Mouse (Mus musculus) CH12.LX (cell line): ENCODE data around the gene Frat1. TPM values are rescaled to one million over a fixed set of nuclear protein-coding genes. Genes with fewer than 3 reads are reported as not detected.

Experiments
- DNase-seq: peaks from one replicate; pipeline ENCODE4 v3.0.0-alpha.2; 2013; ENCODE audit errors: extremely low read depth
- H3K27ac ChIP-seq: 2 replicates; pipeline ENCODE4 v1.5.1; 2012; ENCODE audit warnings: low read depth, mild to moderate bottlenecking, control low read depth, moderate library complexity; ENCODE audit not compliant: insufficient read depth
- H3K27me3 ChIP-seq: replicated peaks from 2 replicates; pipeline ENCODE3; 2012; ENCODE audit warnings: inconsistent platforms
- H3K36me3 ChIP-seq, 2 experiments: replicated peaks in 1 of 2; 2 replicates each; pipeline versions ENCODE3 to v1.6.1; 2012; ENCODE audit warnings: inconsistent platforms in 1 of 2, low read length in 1 of 2, mild to moderate bottlenecking in 1 of 2, mixed read lengths in 1 of 2, moderate library complexity in 1 of 2; ENCODE audit not compliant: control insufficient read depth in 1 of 2, insufficient read depth in 1 of 2
- H3K4me1 ChIP-seq, 2 experiments: 2 replicates each; pipeline ENCODE4 v1.6.1; 2012; ENCODE audit warnings: inconsistent platforms in 1 of 2, moderate library complexity in 1 of 2; ENCODE audit not compliant: insufficient read depth in 2 of 2, control insufficient read depth in 1 of 2
- H3K4me2 ChIP-seq: 2 replicates; pipeline ENCODE4 v1.6.1; 2012; ENCODE audit warnings: low read depth, mild to moderate bottlenecking, control low read depth; ENCODE audit not compliant: poor library complexity, insufficient read depth, severe bottlenecking
- H3K4me3 ChIP-seq, 3 experiments: fragments of 150-350 bp in 1 of 3; sonication (generic) in 1 of 3; replicated peaks in 1 of 3; 2 replicates each; pipeline versions ENCODE3 to v1.5.1; 2011 to 2012; ENCODE audit warnings: low read depth in 2 of 3, low read length in 2 of 3, mild to moderate bottlenecking in 2 of 3, moderate library complexity in 2 of 3, control low read depth in 1 of 3, improper control_type of control experiment in 1 of 3, inconsistent platforms in 1 of 3, mixed read lengths in 1 of 3; ENCODE audit not compliant: poor library complexity in 1 of 3
- H3K79me2 ChIP-seq: replicated peaks from 2 replicates; pipeline ENCODE4 v1.6.1; 2012; ENCODE audit warnings: mild to moderate bottlenecking, moderate library complexity; ENCODE audit not compliant: control insufficient read depth, poor library complexity, insufficient read depth, severe bottlenecking; ENCODE audit errors: extremely low read depth
- H3K9ac ChIP-seq: 2 replicates; pipeline ENCODE4 v1.6.1; 2012; ENCODE audit warnings: low read depth, mild to moderate bottlenecking, control low read depth, moderate library complexity; ENCODE audit not compliant: insufficient read depth
- H3K9me3 ChIP-seq: replicated peaks from 2 replicates; pipeline ENCODE3; 2012; ENCODE audit warnings: low read length, inconsistent platforms, mixed read lengths
- BHLHE40 ChIP-seq: IDR thresholded peaks from 2 replicates; pipeline ENCODE4 v1.6.1; 2011; ENCODE audit warnings: mild to moderate bottlenecking, low read depth, low read length, improper control_type of control experiment
- CHD2 ChIP-seq: IDR thresholded peaks from 2 replicates; pipeline ENCODE4 v1.6.1; 2011; ENCODE audit warnings: low read length, improper control_type of control experiment
- E2F4 ChIP-seq: IDR thresholded peaks from 2 replicates; pipeline ENCODE4 v1.6.1; 2011; ENCODE audit warnings: low read depth, low read length, improper control_type of control experiment; ENCODE audit not compliant: insufficient replicate concordance
- ELF1 ChIP-seq: IDR thresholded peaks from 2 replicates; pipeline ENCODE4 v1.6.1; 2014; ENCODE audit warnings: low read depth, mild to moderate bottlenecking, inconsistent platforms, low read length, improper control_type of control experiment
- GABPA ChIP-seq: IDR thresholded peaks from 2 replicates; pipeline ENCODE4 v1.6.1; 2012; ENCODE audit warnings: low read depth, low read length, improper control_type of control experiment, inconsistent platforms; ENCODE audit not compliant: insufficient replicate concordance
- HCFC1 ChIP-seq: IDR thresholded peaks from 2 replicates; pipeline ENCODE4 v1.6.1; 2012; ENCODE audit warnings: low read depth, mild to moderate bottlenecking, inconsistent platforms, low read length, improper control_type of control experiment
- MAFK ChIP-seq: IDR thresholded peaks from 2 replicates; pipeline ENCODE4 v1.6.1; 2011; ENCODE audit warnings: low read length, improper control_type of control experiment; ENCODE audit not compliant: insufficient replicate concordance
- MAX ChIP-seq: IDR thresholded peaks from 2 replicates; pipeline ENCODE4 v1.6.1; 2011; ENCODE audit warnings: low read length, improper control_type of control experiment
- MAZ ChIP-seq: IDR thresholded peaks from 2 replicates; pipeline ENCODE4 v1.6.1; 2012; ENCODE audit warnings: low read depth, mild to moderate bottlenecking, inconsistent platforms, low read length, improper control_type of control experiment, moderate library complexity
- MEF2A ChIP-seq: IDR thresholded peaks from 2 replicates; pipeline ENCODE4 v1.6.1; 2014; ENCODE audit warnings: low read depth, mild to moderate bottlenecking, inconsistent platforms, low read length, improper control_type of control experiment, borderline replicate concordance
- MXI1 ChIP-seq: IDR thresholded peaks from 2 replicates; pipeline ENCODE4 v1.6.1; 2011; ENCODE audit warnings: mild to moderate bottlenecking, low read depth, low read length, improper control_type of control experiment
- NELFE ChIP-seq: IDR thresholded peaks from 2 replicates; pipeline ENCODE4 v1.6.1; 2011; ENCODE audit warnings: low read depth, low read length, improper control_type of control experiment
- POLR2A ChIP-seq: IDR thresholded peaks from 2 replicates; pipeline ENCODE4 v1.6.1; 2011; ENCODE audit warnings: low read depth, mild to moderate bottlenecking, improper control_type of control experiment, low read length
- POLR2AphosphoS2 ChIP-seq: IDR thresholded peaks from 2 replicates; pipeline ENCODE4 v1.6.1; 2011; ENCODE audit warnings: low read depth, low read length, improper control_type of control experiment
- RCOR1 ChIP-seq: conservative IDR thresholded peaks from 2 replicates; pipeline ENCODE4 v1.6.1; 2012; ENCODE audit warnings: low read depth, mild to moderate bottlenecking, inconsistent platforms, low read length, improper control_type of control experiment
- dilution Hi-C: fragments of 300-500 bp; cut with MboI; formaldehyde crosslinking; loops from 2 replicates; pipeline ENCODE4 v1.14.3; 2020; ENCODE audit warnings: low sequenced_read_pairs; ENCODE audit not compliant: extremely low pct_unique_long_range_greater_than_20kb, extremely low pct_ligation_motif_present
- in situ Hi-C: fragments of 300-500 bp; cut with MboI; formaldehyde crosslinking; loops from 3 replicates; pipeline ENCODE4 v1.14.3; 2019; ENCODE audit warnings: low sequenced_read_pairs, low pct_ligation_motif_present, low pct_unique_long_range_greater_than_20kb, mixed read lengths
- polyA plus RNA-seq: library from polyadenylated mRNA; unstranded; fragments of >175 nt; gene quantifications from 2 replicates; pipeline ENCODE4 v1.2.1, GENCODE M21; 2012; ENCODE audit warnings: low read depth; ENCODE audit not compliant: insufficient read length
- total RNA-seq, 2 experiments: library from RNA; depleted of rRNA; stranded (reverse); fragments of 300-350 nt in 1 of 2; fragments of >200 nt in 1 of 2; gene quantifications; 2 replicates each; pipeline ENCODE4 v1.2.3; 2012 to 2014

Gene Frat1
- total and polyA plus RNA-seq, 3 experiments = 0.64 to 2.0 (median 0.70) TPM

GRCm38 (mm10) chr19:41831718-41832391 is 2.1 kb downstream of the Frat1 start:
- Histone ChIP-seq H3K4me1 (peaks cover 3 to 8% of the 10 kb centered on the region in 2 experiments; a peak in 2 of 4 replicates), H3K9ac (no peak overlapping the region), H3K27ac (no peak overlapping the region), H3K4me3 (no peak overlapping the region), H3K4me2 (no peak overlapping the region), H3K36me3 (no peaks in the 10 kb centered on the region), H3K79me2 (no peaks in the 10 kb centered on the region), H3K9me3 (peaks cover 8% of the 10 kb centered on the region), H3K27me3 (peaks cover 61% of the 10 kb centered on the region)
- TF ChIP-seq MAZ (no peak), ELF1 (no peak), RCOR1 (no peak), MAFK (no peak), POLR2A (no peak), MAX (no peak), GABPA (no peak), HCFC1 (no peak), BHLHE40 (no peak), E2F4 (no peak), CHD2 (no peak), POLR2AphosphoS2 (no peak), NELFE (no peak), MXI1 (no peak)
- dilution Hi-C loops = no loop called here
- no peak for DNase-seq
- in situ Hi-C loops = no loop called here

- Histone ChIP-seq H3K36me3 (no peaks in the 10 kb centered on the region), H3K9me3 (peaks cover 8% of the 10 kb centered on the region), H3K27ac (no peak overlapping the region), H3K9ac (no peak overlapping the region), H3K79me2 (no peaks in the 10 kb centered on the region), H3K4me1 (peaks cover 3 to 8% of the 10 kb centered on the region in 2 experiments; a peak in 2 of 4 replicates), H3K27me3 (peaks cover 69% of the 10 kb centered on the region), H3K4me2 (no peak overlapping the region), H3K4me3 (no peak overlapping the region)
- in situ Hi-C loops = no loop called here
- no peak for DNase-seq
- dilution Hi-C loops = no loop called here
- TF ChIP-seq MEF2A = no peak
- TF ChIP-seq BHLHE40 = no peak
- no peak for TF ChIP-seq MAZ
Measured at GRCm38 (mm10) chr19:41832501-41833201, 2.9 kb downstream of the Frat1 start.
